Mouse (Mus musculus) MEL (cell line): Measurements from ENCODE around the gene Olfr308.

Experiments
- CHD2 ChIP-seq: IDR thresholded peaks from 2 replicates; pipeline ENCODE4 v1.6.1; 2011; ENCODE audit warnings: low read length, improper control_type of control experiment
- CTCF ChIP-seq, 3 experiments: IDR thresholded peaks in 2 of 3; conservative IDR thresholded peaks in 1 of 3; 2 replicates each; pipeline ENCODE4 v1.5.1; 2011 to 2012; ENCODE audit warnings: low read length in 3 of 3, low read depth in 2 of 3, mild to moderate bottlenecking in 2 of 3, improper control_type of control experiment in 1 of 3, inconsistent platforms in 1 of 3, mixed read lengths in 1 of 3, moderate library complexity in 1 of 3; ENCODE audit not compliant: control insufficient read depth in 1 of 3, insufficient read depth in 1 of 3, poor library complexity in 1 of 3, severe bottlenecking in 1 of 3
- MAX ChIP-seq: IDR thresholded peaks from 2 replicates; pipeline ENCODE4 v1.6.1; 2011; ENCODE audit warnings: low read length, improper control_type of control experiment
- MYB ChIP-seq: IDR thresholded peaks from 2 replicates; pipeline ENCODE4 v1.6.1; 2011; ENCODE audit warnings: mild to moderate bottlenecking, low read depth, low read length, improper control_type of control experiment
- POLR2A ChIP-seq, 2 experiments: IDR thresholded peaks; 2 replicates each; pipeline ENCODE4 v1.6.1; 2011 to 2012; ENCODE audit warnings: low read length in 2 of 2, mild to moderate bottlenecking in 2 of 2, control low read depth in 1 of 2, improper control_type of control experiment in 1 of 2, low read depth in 1 of 2, moderate library complexity in 1 of 2; ENCODE audit not compliant: control insufficient read depth in 1 of 2, insufficient read depth in 1 of 2, poor library complexity in 1 of 2
- TCF12 ChIP-seq: IDR thresholded peaks from 2 replicates; pipeline ENCODE4 v1.6.1; 2014; ENCODE audit warnings: low read depth, mild to moderate bottlenecking, inconsistent platforms, low read length, improper control_type of control experiment, moderate library complexity

- TF ChIP-seq MAX, result no peak
- TF ChIP-seq POLR2A (IDR thresholded peaks at IDR 0.05; ENCODE audit: control insufficient read depth in 1 of 2, insufficient read depth in 1 of 2, low read depth in 1 of 2, low read length in 2 of 2, poor library complexity in 1 of 2), result no peak
- no peak for TF ChIP-seq CHD2
- no peak for TF ChIP-seq MYB
- no peak for TF ChIP-seq CTCF (IDR thresholded peaks at IDR 0.05 in 2 of 3, conservative IDR thresholded peaks at IDR 0.05 in 1 of 3; ENCODE audit: control insufficient read depth in 1 of 3, insufficient read depth in 1 of 3, low read depth in 2 of 3, low read length in 3 of 3, poor library complexity in 1 of 3, severe bottlenecking in 1 of 3)
- TF ChIP-seq TCF12, result no peak
Measured at GRCm38 (mm10) chr7:86344253-86344652, 18.8 kb upstream of the Olfr308 start.
